Mouse (Mus musculus) small intestine, adult 2 months (tissue): ENCODE measurements around the gene Olfr1362. TPM values are rescaled to one million over a fixed set of nuclear protein-coding genes. Genes with fewer than 3 reads are reported as not detected.

ENCODE experiments used
- H3K27ac ChIP-seq: fragments of 200-500 bp; 2 replicates; pipeline ENCODE4 v1.5.1; 2012; ENCODE audit warnings: low read depth, low read length, control low read depth, inconsistent platforms; ENCODE audit not compliant: insufficient read depth
- H3K27me3 ChIP-seq: fragments of 200-500 bp; 2 replicates; pipeline ENCODE4 v1.6.1; 2012; ENCODE audit warnings: mild to moderate bottlenecking, moderate library complexity, low read length, inconsistent platforms; ENCODE audit not compliant: control insufficient read depth, insufficient read depth
- H3K36me3 ChIP-seq: fragments of 200-500 bp; 2 replicates; pipeline ENCODE4 v1.6.1; 2012; ENCODE audit warnings: mild to moderate bottlenecking, low read length, control low read depth, inconsistent platforms; ENCODE audit not compliant: control insufficient read depth, insufficient read depth
- H3K4me1 ChIP-seq: fragments of 200-500 bp; 2 replicates; pipeline ENCODE4 v1.6.1; 2012; ENCODE audit warnings: low read length, inconsistent platforms, mixed read lengths; ENCODE audit not compliant: control insufficient read depth, insufficient read depth, insufficient read length
- H3K4me3 ChIP-seq: fragments of 200-500 bp; 2 replicates; pipeline ENCODE4 v1.5.1; 2012; ENCODE audit warnings: low read depth, mild to moderate bottlenecking, control low read depth, inconsistent platforms, low read length, moderate library complexity
- CTCF ChIP-seq: fragments of 200-500 bp; IDR thresholded peaks from 2 replicates; pipeline ENCODE4 v1.5.1; 2012; ENCODE audit warnings: low read depth, mild to moderate bottlenecking, control low read depth, inconsistent platforms, low read length, moderate library complexity, mixed read lengths; ENCODE audit not compliant: insufficient replicate concordance, insufficient read length; ENCODE audit errors: extremely low read depth
- POLR2A ChIP-seq: fragments of 200-500 bp; IDR thresholded peaks from 2 replicates; pipeline ENCODE4 v1.6.1; 2012; ENCODE audit warnings: low read depth, mild to moderate bottlenecking, control low read depth, inconsistent platforms, low read length, moderate library complexity
- WGBS: fragments of 180-500 bp; shearing (Covaris S2); methylation state at CpG from one replicate; pipeline ENCODE4 v1.1.7; 2018; 5-methylcytosine and 5-hydroxymethylcytosine counted together
- polyA plus RNA-seq: library from polyadenylated mRNA; depleted of rRNA; stranded (reverse); fragments of >200 nt; gene quantifications from 2 replicates; pipeline ENCODE4 v1.2.3, GENCODE M21; 2012; rRNA removed

Gene Olfr1362
- not detected in 2 replicates for polyA plus RNA-seq

GRCm38 (mm10) chr13:21613922-21614321 lies at the start of gene Olfr1362:
Gene Olfr1362 (minus strand): TSS chr13:21614022.
- no peaks in the 10 kb centered on the region for H3K36me3 ChIP-seq
- H3K4me3 ChIP-seq = no peak within 1 kb of the TSS
- H3K27ac ChIP-seq = no peak within 1 kb of the TSS
- H3K27me3 ChIP-seq = no peaks in the 10 kb centered on the region
- TF ChIP-seq CTCF (no peak), POLR2A (no peak)
- H3K4me1 ChIP-seq = no peaks in the 10 kb centered on the region

DNA sequence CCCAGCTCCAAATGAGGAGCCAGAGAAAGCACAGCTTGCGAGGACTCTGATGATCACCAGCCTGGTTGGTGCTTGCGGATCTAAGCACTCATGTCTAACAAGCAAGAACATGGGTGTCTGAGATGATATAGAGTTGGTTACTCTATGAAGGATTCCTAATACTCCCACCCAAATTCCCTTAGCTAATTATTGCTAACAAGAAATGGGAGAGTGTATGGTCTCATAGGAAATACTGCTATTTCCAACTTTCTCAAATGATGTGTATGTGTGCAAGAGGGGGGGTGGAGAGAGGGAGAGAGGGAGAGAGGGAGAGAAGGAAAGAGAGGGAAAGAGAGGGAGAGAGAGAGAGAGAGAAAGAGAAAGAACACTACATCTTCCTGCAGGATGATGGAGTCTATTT lies 49.5 kb upstream of the Olfr1362 start, which contains the start of gene Olfr1361:
Gene Olfr1361 (minus strand): TSS at position 101 of the 400 bp plus-strand sequence.
- WGBS = 78% methylated on average over 2 of the region's 2 CpGs
- no peaks in the 10 kb centered on the region for H3K27me3 ChIP-seq
- H3K27ac ChIP-seq = no peak within 1 kb of the TSS
- no peaks in the 10 kb centered on the region for H3K36me3 ChIP-seq
- TF ChIP-seq CTCF = no peak
- TF ChIP-seq POLR2A = no peak
- no peaks in the 10 kb centered on the region for H3K4me1 ChIP-seq
- H3K4me3 ChIP-seq = no peak within 1 kb of the TSS

DNA sequence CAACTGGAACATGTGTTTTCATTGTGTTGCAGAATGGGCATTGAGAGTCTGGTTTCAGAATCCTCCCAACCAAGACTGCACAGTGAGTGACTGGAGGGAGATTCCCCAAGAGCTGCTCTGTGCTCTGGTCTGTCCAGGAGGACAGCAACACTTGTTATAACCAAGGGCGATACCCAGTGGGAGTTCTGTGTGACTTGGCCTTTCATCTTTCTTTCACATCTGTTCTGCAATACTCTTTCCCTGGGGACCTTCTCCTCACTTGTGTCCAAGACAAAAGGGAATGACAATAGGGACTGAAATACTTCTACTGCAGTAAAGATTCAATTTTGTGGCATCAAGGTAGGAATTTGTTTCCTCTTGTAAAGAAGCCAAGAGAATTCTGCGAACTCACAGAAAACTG lies 28.6 kb upstream of the Olfr1362 start, which contains the start of gene Olfr11:
Gene Olfr11 (minus strand): TSS at position 101 of the 400 bp plus-strand sequence.
- Histone ChIP-seq H3K27me3 (no peaks in the 10 kb centered on the region), H3K4me3 (no peak within 1 kb of the TSS), H3K36me3 (no peaks in the 10 kb centered on the region), H3K27ac (no peak within 1 kb of the TSS), H3K4me1 (no peaks in the 10 kb centered on the region)
- TF ChIP-seq POLR2A (no peak), CTCF (no peak)
- WGBS = 90% methylated on average over 2 of the region's 2 CpGs

- no peaks in the 10 kb centered on the region for H3K36me3 ChIP-seq
- H3K4me1 ChIP-seq = no peaks in the 10 kb centered on the region
- TF ChIP-seq POLR2A = no peak
- TF ChIP-seq CTCF = no peak
- H3K27me3 ChIP-seq = no peaks in the 10 kb centered on the region
- no peak overlapping the region for H3K4me3 ChIP-seq
- 58% methylated on average over 2 of the region's 2 CpGs for WGBS
- no peak overlapping the region for H3K27ac ChIP-seq
Observed at GRCm38 (mm10) chr13:21591618-21592017, 22.2 kb downstream of the Olfr1362 start.

GRCm38 (mm10) chr13:21581659-21582058 lies 32.2 kb downstream of the Olfr1362 start, which contains the start of gene Olfr1364:
Gene Olfr1364 (minus strand): TSS chr13:21581759.
- no peaks in the 10 kb centered on the region for H3K27me3 ChIP-seq
- H3K4me1 ChIP-seq = no peaks in the 10 kb centered on the region
- no peak for TF ChIP-seq CTCF
- no peak for TF ChIP-seq POLR2A
- WGBS = 83% methylated on average over 2 of the region's 2 CpGs
- no peak within 1 kb of the TSS for H3K27ac ChIP-seq
- no peak within 1 kb of the TSS for H3K4me3 ChIP-seq
- no peaks in the 10 kb centered on the region for H3K36me3 ChIP-seq

Other genes with a start within 250 kb of the Olfr1362 start
- gene Zkscan3, start 211.3 kb downstream of the Olfr1362 start, polyA plus RNA-seq = 7.6 and 11.7 TPM in 2 replicates
- gene Pgbd1, start 173.0 kb downstream of the Olfr1362 start, polyA plus RNA-seq = 0.30 TPM in 1 of 2 replicates, not detected in the other
- 1.9 and 3.1 TPM in 2 replicates for gene Zscan26, start 160.3 kb downstream of the Olfr1362 start, polyA plus RNA-seq
- gene Nkapl, start 145.5 kb downstream of the Olfr1362 start, polyA plus RNA-seq = 0.08 TPM in 1 of 2 replicates, not detected in the other
- 0.06 and 0.16 TPM in 2 replicates for gene Zkscan4, start 135.1 kb downstream of the Olfr1362 start, polyA plus RNA-seq
- gene Gm10065, start 134.6 kb downstream of the Olfr1362 start, polyA plus RNA-seq = not detected in 2 replicates
- gene AK157302, start 118.8 kb downstream of the Olfr1362 start, polyA plus RNA-seq = 0.08 TPM in 1 of 2 replicates, not detected in the other
- gene Gm11273, start 112.6 kb downstream of the Olfr1362 start, polyA plus RNA-seq = 11.1 and 22.1 TPM in 2 replicates
- gene Zkscan8, start 82.9 kb downstream of the Olfr1362 start, polyA plus RNA-seq = 0.66 and 0.79 TPM in 2 replicates
- not detected in 2 replicates for gene Olfr1366, start 71.2 kb downstream of the Olfr1362 start, polyA plus RNA-seq
- gene Olfr1535, start 54.1 kb downstream of the Olfr1362 start, polyA plus RNA-seq = not detected in 2 replicates
- not detected in 2 replicates for gene Olfr1364, start 32.3 kb downstream of the Olfr1362 start, polyA plus RNA-seq
- gene Olfr11, start 28.5 kb upstream of the Olfr1362 start, polyA plus RNA-seq = not detected in 2 replicates
- not detected in 2 replicates for gene Olfr1361, start 49.4 kb upstream of the Olfr1362 start, polyA plus RNA-seq
- not detected in 2 replicates for gene Olfr1360, start 63.4 kb upstream of the Olfr1362 start, polyA plus RNA-seq
- not detected in 2 replicates for gene Olfr1359, start 84.1 kb upstream of the Olfr1362 start, polyA plus RNA-seq
- 10.7 and 15.7 TPM in 2 replicates for gene Hist1h2bl, start 102.1 kb upstream of the Olfr1362 start, polyA plus RNA-seq
- 66.1 and 104 TPM in 2 replicates for gene Hist1h2ai, start 102.4 kb upstream of the Olfr1362 start, polyA plus RNA-seq
- gene Hist1h3h, start 103.6 kb upstream of the Olfr1362 start, polyA plus RNA-seq = 79.4 and 100 TPM in 2 replicates
- 4.7 and 7.1 TPM in 2 replicates for gene Hist1h2bm, start 108.0 kb upstream of the Olfr1362 start, polyA plus RNA-seq
- gene Hist1h4j, start 121.0 kb upstream of the Olfr1362 start, polyA plus RNA-seq = 6.4 and 6.5 TPM in 2 replicates
- 35.5 and 55.4 TPM in 2 replicates for gene Hist1h4k, start 136.5 kb upstream of the Olfr1362 start, polyA plus RNA-seq
- gene Hist1h2ak, start 139.8 kb upstream of the Olfr1362 start, polyA plus RNA-seq = 40.0 and 60.2 TPM in 2 replicates
- gene Hist1h2bn, start 140.1 kb upstream of the Olfr1362 start, polyA plus RNA-seq = 13.6 and 21.8 TPM in 2 replicates
- gene Hist1h1b, start 166.6 kb upstream of the Olfr1362 start, polyA plus RNA-seq = 2.0 and 2.6 TPM in 2 replicates
- gene Hist1h3i, start 169.3 kb upstream of the Olfr1362 start, polyA plus RNA-seq = 57.4 and 74.0 TPM in 2 replicates
- gene Hist1h2an, start 173.2 kb upstream of the Olfr1362 start, polyA plus RNA-seq = 33.8 and 67.8 TPM in 2 replicates
- gene Hist1h2bp, start 173.4 kb upstream of the Olfr1362 start, polyA plus RNA-seq = 2.7 and 8.3 TPM in 2 replicates
- 31.1 and 32.0 TPM in 2 replicates for gene Hist1h2bq, start 196.2 kb upstream of the Olfr1362 start, polyA plus RNA-seq
- gene Hist1h2ao, start 196.4 kb upstream of the Olfr1362 start, polyA plus RNA-seq = not detected in 2 replicates
- 16.0 TPM in 1 of 2 replicates, not detected in the other for gene Hist1h4m, start 197.7 kb upstream of the Olfr1362 start, polyA plus RNA-seq
- 30.7 and 41.0 TPM in 2 replicates for gene Hist1h4n, start 218.2 kb upstream of the Olfr1362 start, polyA plus RNA-seq
- 1,042 and 2,404 TPM in 2 replicates for gene Hist1h2ap, start 219.5 kb upstream of the Olfr1362 start, polyA plus RNA-seq
- 27.4 and 35.4 TPM in 2 replicates for gene Hist1h2br, start 219.7 kb upstream of the Olfr1362 start, polyA plus RNA-seq